Mouse (Mus musculus): ENCODE data around the gene Pknox1.

DNA sequence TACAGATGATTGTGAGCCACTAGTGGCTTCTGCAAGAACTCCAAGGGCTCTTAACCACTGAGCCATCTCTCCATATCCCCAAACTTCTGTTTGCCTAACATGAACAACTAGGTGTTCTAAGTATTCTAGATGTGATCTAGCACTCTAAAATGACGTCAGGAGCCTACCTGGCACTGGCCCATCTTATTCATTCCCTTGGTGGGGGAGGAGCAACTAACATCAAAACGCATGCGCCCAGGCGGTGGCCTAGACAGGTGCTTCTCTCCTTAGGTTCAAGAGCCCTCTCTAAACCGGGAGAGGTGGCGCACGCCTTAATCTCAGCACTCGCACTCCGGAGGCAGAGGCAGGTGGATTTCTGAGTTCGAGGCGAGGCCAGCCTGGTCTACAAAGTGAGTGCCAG is 71.2 kb downstream of the Pknox1 start:
- no peak for TF ChIP-seq CTCF (IDR thresholded peaks at IDR 0.05; ENCODE audit: extremely low read depth, insufficient read depth, low read length)
- no peak for TF ChIP-seq POLR2A (IDR thresholded peaks at IDR 0.05; ENCODE audit: extremely low read depth, insufficient read depth, low read length)

Data from cortical plate, adult 2 months (tissue).